In the genomic region with DNA sequence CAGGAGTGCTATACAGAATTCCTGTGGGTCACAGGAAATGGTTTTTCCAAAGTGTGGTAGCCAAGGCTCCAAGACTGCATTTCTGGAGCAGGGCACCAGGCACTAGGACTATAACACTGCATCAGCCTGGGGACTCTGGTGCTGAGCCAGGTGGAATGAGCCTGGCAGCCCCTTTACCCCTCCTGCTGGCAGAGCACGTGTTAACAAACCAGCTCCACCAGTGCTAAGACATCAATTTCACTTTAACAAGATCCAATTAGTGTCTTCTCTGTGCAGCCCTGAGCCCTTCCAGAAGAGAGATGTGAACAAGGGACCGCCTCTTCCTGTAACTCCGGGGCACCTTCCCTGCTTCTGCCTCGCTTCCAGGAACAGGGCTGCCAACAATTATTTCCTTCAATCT, we compare ENCODE assay signal across 20 mouse cellular contexts. TPM values are rescaled to one million over a fixed set of nuclear protein-coding genes. Genes with fewer than 3 reads are reported as not detected.
"Had no signal": no experiment of that assay in that cellular context is flagged by ENCODE, and none has a peak within 500 bp of the region (broad histone marks: within the 10 kb centered on the region; RNA-seq: fewer than 3 reads in every experiment).

No protein-coding gene starts in this region.

- H3K27ac ChIP-seq: limb, embryonic 10.5 days; limb, embryonic 13.5 days; liver, embryonic 12.5 days; liver, embryonic 15.5 days; lung, embryonic 15.5 days had no signal

- ATAC-seq: liver, embryonic 12.5 days had no signal

- H3K9me3 ChIP-seq: limb, embryonic 10.5 days; limb, embryonic 13.5 days; liver, embryonic 12.5 days; liver, embryonic 15.5 days; lung, embryonic 15.5 days had no signal

- H3K4me2 ChIP-seq: limb, embryonic 13.5 days; liver, embryonic 12.5 days; liver, embryonic 15.5 days; lung, embryonic 15.5 days; midbrain, embryonic 11.5 days had no signal

- H3K27me3 ChIP-seq: limb, embryonic 13.5 days; liver, embryonic 12.5 days; liver, embryonic 15.5 days; lung, embryonic 15.5 days had no signal

- H3K4me1 ChIP-seq: liver, embryonic 12.5 days; liver, embryonic 15.5 days; lung, embryonic 15.5 days had no signal

- H3K9ac ChIP-seq: limb, embryonic 13.5 days; liver, embryonic 12.5 days; liver, embryonic 15.5 days; lung, embryonic 15.5 days had no signal

- H3K4me3 ChIP-seq: limb, embryonic 10.5 days; limb, embryonic 13.5 days; liver, embryonic 12.5 days; liver, embryonic 15.5 days; lung, embryonic 15.5 days had no signal

- DNase-seq: kidney, adult 9 months; kidney, postnatal 14 days; kidney, postnatal 4 days; liver; lung, adult 18-20 months; lung, postnatal 10 days; lung, postnatal 4 days; midbrain, embryonic 14.5 days; thymus, adult 18-20 months; thymus, postnatal 4 days had no signal

- H3K36me3 ChIP-seq: limb, embryonic 10.5 days; limb, embryonic 13.5 days; liver, embryonic 12.5 days; liver, embryonic 15.5 days; lung, embryonic 15.5 days had no signal

RNA-seq across cellular contexts. Expression of a gene that starts 23.5 kb away (rescaled TPM):
- polyA plus RNA-seq: kidney, embryonic 16.5 days; limb, embryonic 10.5 days; liver, embryonic 12.5 days; liver, embryonic 15.5 days; lung, embryonic 15.5 days; small intestine, adult 2 months; spleen, adult 2 months; stomach, embryonic 14.5 days had no signal

RNA-seq across cellular contexts. Expression of a gene that starts 45.3 kb away (rescaled TPM):
- polyA plus RNA-seq: limb, embryonic 10.5 days; liver, embryonic 12.5 days; liver, embryonic 15.5 days; spleen, adult 2 months had no signal
